In genomic region chr19:44755378-44755692, GRCm38 (mm10) we compare ENCODE assay signal across 10 mouse cellular contexts. TPM values are rescaled to one million over a fixed set of nuclear protein-coding genes. Genes with fewer than 3 reads are reported as not detected.
DNase-seq lines count a peak whose midpoint lies in the region; ATAC-seq and TF ChIP-seq lines count a peak whose summit lies in the region.
"Had no signal": no experiment of that assay in that cellular context is flagged by ENCODE, and none has a peak within 500 bp of the region (broad histone marks: within the 10 kb centered on the region; RNA-seq: fewer than 3 reads in every experiment).

No protein-coding gene starts in this region.

- intact Hi-C loops in gastrocnemius, postnatal 36 days (cut with DNase I) = loop anchor here (5.0 kb wide), 2 partner anchors 132 to 173 kb away; no protein-coding TSS in a partner anchor

- H3K36me3 ChIP-seq in liver, embryonic 11.5 days (ENCODE audit: control insufficient read depth, insufficient read depth, low read length) = no peaks in the 10 kb centered on the region
- H3K36me3 ChIP-seq in liver, postnatal 0 days (replicated peaks; ENCODE audit: insufficient read depth, low read length) = no peaks in the 10 kb centered on the region
- H3K36me3 ChIP-seq in forebrain, embryonic 12.5 days (replicated peaks) = no peaks in the 10 kb centered on the region
- no peaks in the 10 kb centered on the region for H3K36me3 ChIP-seq in hindbrain, postnatal 0 days (ENCODE audit: insufficient read depth, low read length)
- H3K36me3 ChIP-seq in neural tube, embryonic 13.5 days = no peaks in the 10 kb centered on the region

- no peak for TF ChIP-seq CTCF in liver, postnatal 0 days (IDR thresholded peaks at IDR 0.05; ENCODE audit: low read depth)
- no peak for TF ChIP-seq CTCF in hindbrain, postnatal 0 days (IDR thresholded peaks at IDR 0.05; ENCODE audit: low read depth)

- no peak overlapping the region for H3K4me3 ChIP-seq in liver, embryonic 11.5 days (ENCODE audit: low read depth, low read length)
- H3K4me3 ChIP-seq in liver, postnatal 0 days (ENCODE audit: low read depth, low read length) = no peak overlapping the region
- peak overlapping the region; percentile 43 for H3K4me3 ChIP-seq in forebrain, embryonic 12.5 days (replicated peaks)
- H3K4me3 ChIP-seq in hindbrain, postnatal 0 days (ENCODE audit: low read length) = peak overlapping the region; percentile 39
- peak overlapping the region; percentile 56 for H3K4me3 ChIP-seq in neural tube, embryonic 13.5 days

- no peak for DNase-seq in liver, embryonic 11.5 days (ENCODE audit: low spot score)
- DNase-seq in liver, postnatal 0 days = no peak
- peak; percentile 12 for DNase-seq in hindbrain, postnatal 0 days (ENCODE audit: low spot score)
- no peak for DNase-seq in gastrocnemius, postnatal 36 days
- DNase-seq in adrenal gland, postnatal 36 days = no peak
- DNase-seq in cerebellum, postnatal 10 days = no peak
- DNase-seq: right cerebral cortex, adult 18-20 months had no signal

- no peak for ATAC-seq in liver, embryonic 11.5 days (replicated peaks; ENCODE audit: low FRiP score)
- no peak for ATAC-seq in liver, postnatal 0 days
- ATAC-seq in forebrain, embryonic 12.5 days (ENCODE audit: low FRiP score) = no peak
- ATAC-seq in hindbrain, postnatal 0 days = no peak
- peak; percentile 11; the same call in 1 of the 2 replicates for ATAC-seq in neural tube, embryonic 13.5 days (ENCODE audit: low read depth)

- H3K9ac ChIP-seq in liver, embryonic 11.5 days (ENCODE audit: low read depth, low read length) = no peak overlapping the region
- no peak overlapping the region for H3K9ac ChIP-seq in liver, postnatal 0 days (replicated peaks)
- H3K9ac ChIP-seq in forebrain, embryonic 12.5 days = no peak overlapping the region
- peak overlapping the region; percentile 41 for H3K9ac ChIP-seq in hindbrain, postnatal 0 days (replicated peaks; ENCODE audit: low read length)
- peak overlapping the region; percentile 82 for H3K9ac ChIP-seq in neural tube, embryonic 13.5 days

- 4% methylated on average over 13 of the region's 13 CpGs for WGBS in liver, embryonic 11.5 days
- 3% methylated on average over 13 of the region's 13 CpGs for WGBS in liver, postnatal 0 days (ENCODE audit: insufficient replicate concordance)
- WGBS in forebrain, embryonic 12.5 days = under 1% methylated on average over 13 of the region's 13 CpGs
- 1% methylated on average over 13 of the region's 13 CpGs for WGBS in hindbrain, postnatal 0 days
- WGBS in neural tube, embryonic 13.5 days = under 1% methylated on average over 13 of the region's 13 CpGs

- peak overlapping the region; percentile 67 for H3K4me2 ChIP-seq in liver, embryonic 11.5 days
- H3K4me2 ChIP-seq in liver, postnatal 0 days (ENCODE audit: low read depth, low read length) = no peak overlapping the region
- peak overlapping the region; percentile 63; the same call in 1 of the 2 replicates for H3K4me2 ChIP-seq in forebrain, embryonic 12.5 days
- peak overlapping the region; percentile 54 for H3K4me2 ChIP-seq in hindbrain, postnatal 0 days (ENCODE audit: low read depth, low read length)
- H3K4me2 ChIP-seq in neural tube, embryonic 13.5 days = peak overlapping the region; percentile 57

- peaks cover 99% of the 10 kb centered on the region for H3K27me3 ChIP-seq in liver, embryonic 11.5 days (replicated peaks; ENCODE audit: control insufficient read depth, insufficient read depth, low read length)
- H3K27me3 ChIP-seq in liver, postnatal 0 days (ENCODE audit: insufficient read depth, low read length) = peaks cover 99% of the 10 kb centered on the region
- H3K27me3 ChIP-seq in forebrain, embryonic 12.5 days = peaks cover 96% of the 10 kb centered on the region
- peaks cover 68% of the 10 kb centered on the region for H3K27me3 ChIP-seq in hindbrain, postnatal 0 days (ENCODE audit: insufficient read depth, low read length)
- H3K27me3 ChIP-seq in neural tube, embryonic 13.5 days = peaks cover 94% of the 10 kb centered on the region
- H3K27me3 ChIP-seq: Patski had no signal

- no peaks in the 10 kb centered on the region for H3K9me3 ChIP-seq in liver, embryonic 11.5 days (ENCODE audit: control insufficient read depth, low read length)
- H3K9me3 ChIP-seq in liver, postnatal 0 days (ENCODE audit: low read length) = no peaks in the 10 kb centered on the region
- H3K9me3 ChIP-seq in forebrain, embryonic 12.5 days = no peaks in the 10 kb centered on the region
- H3K9me3 ChIP-seq in hindbrain, postnatal 0 days (ENCODE audit: low read length) = no peaks in the 10 kb centered on the region
- no peaks in the 10 kb centered on the region for H3K9me3 ChIP-seq in neural tube, embryonic 13.5 days

- TF ChIP-seq EP300 in liver, postnatal 0 days (IDR thresholded peaks at IDR 0.05; ENCODE audit: low read depth) = no peak

- H3K4me1 ChIP-seq in liver, embryonic 11.5 days (replicated peaks; ENCODE audit: control insufficient read depth, insufficient read depth, low read length) = peaks cover 6% of the 10 kb centered on the region
- peaks cover 9% of the 10 kb centered on the region for H3K4me1 ChIP-seq in liver, postnatal 0 days (ENCODE audit: insufficient read depth)
- peaks cover 54% of the 10 kb centered on the region for H3K4me1 ChIP-seq in forebrain, embryonic 12.5 days
- H3K4me1 ChIP-seq in hindbrain, postnatal 0 days (ENCODE audit: insufficient read depth, low read length) = no peaks in the 10 kb centered on the region
- peaks cover 51% of the 10 kb centered on the region for H3K4me1 ChIP-seq in neural tube, embryonic 13.5 days (replicated peaks)

- no peak overlapping the region for H3K27ac ChIP-seq in liver, embryonic 11.5 days (ENCODE audit: low read depth, low read length)
- no peak overlapping the region for H3K27ac ChIP-seq in liver, postnatal 0 days (ENCODE audit: low read depth)
- H3K27ac ChIP-seq in forebrain, embryonic 12.5 days = no peak overlapping the region
- peak overlapping the region; percentile 51; the same call in 1 of the 2 replicates for H3K27ac ChIP-seq in hindbrain, postnatal 0 days
- peak overlapping the region; percentile 95 for H3K27ac ChIP-seq in neural tube, embryonic 13.5 days (replicated peaks)

RNA-seq across cellular contexts. Expression of gene Pax2, which starts 0.5 kb away (rescaled TPM):
- polyA plus RNA-seq in liver, embryonic 11.5 days (2014; fragmentation: Nextera tagmentation; extraction: Ambion mirVana) = not detected in 2 replicates
- polyA plus RNA-seq in liver, postnatal 0 days (2015; fragmentation: Nextera tagmentation; extraction: Ambion mirVana) = not detected in 2 replicates
- polyA plus RNA-seq in forebrain, embryonic 12.5 days (2016; fragmentation: Nextera tagmentation; extraction: Ambion mirVana) = 0.08 and 0.19 TPM in 2 replicates
- total RNA-seq in hindbrain, postnatal 0 days (2014; rRNA removed) = 8.1 and 9.0 TPM in 2 replicates
- 9.6 and 11.2 TPM in 2 replicates for polyA plus RNA-seq in hindbrain, postnatal 0 days (2015; fragmentation: Nextera tagmentation; extraction: Ambion mirVana)
- 25.2 and 28.2 TPM in 2 replicates for polyA plus RNA-seq in neural tube, embryonic 13.5 days (2015; fragmentation: Nextera tagmentation; extraction: Ambion mirVana)
- total RNA-seq in gastrocnemius, postnatal 36 days (2021) = not detected
- not detected for total RNA-seq in adrenal gland, postnatal 36 days (2021)

Comparison
In these comparisons a context has a peak if more than half of its experiments do, and no peak if none do; other contexts are left out.
1. H3K27ac ChIP-seq: peak in hindbrain, postnatal 0 days (single experiment) and neural tube, embryonic 13.5 days (single experiment); none in liver, embryonic 11.5 days (single experiment), liver, postnatal 0 days (single experiment) and forebrain, embryonic 12.5 days (single experiment).
2. H3K4me3 ChIP-seq: peak in forebrain, embryonic 12.5 days (single experiment), hindbrain, postnatal 0 days (single experiment) and neural tube, embryonic 13.5 days (single experiment); none in liver, embryonic 11.5 days (single experiment) and liver, postnatal 0 days (single experiment).
3. H3K9ac ChIP-seq: peak in hindbrain, postnatal 0 days (single experiment) and neural tube, embryonic 13.5 days (single experiment); none in liver, embryonic 11.5 days (single experiment), liver, postnatal 0 days (single experiment) and forebrain, embryonic 12.5 days (single experiment).